In genomic region chr1:135918644-135919407, GRCm38 (mm10) we compare ENCODE assay signal across 9 mouse cellular contexts. TPM values are rescaled to one million over a fixed set of nuclear protein-coding genes. Genes with fewer than 3 reads are reported as not detected.
DNase-seq lines count a peak whose midpoint lies in the region; ATAC-seq and TF ChIP-seq lines count a peak whose summit lies in the region.
"Had no signal": no experiment of that assay in that cellular context is flagged by ENCODE, and none has a peak within 500 bp of the region (broad histone marks: within the 10 kb centered on the region; RNA-seq: fewer than 3 reads in every experiment).

Gene Pkp1 (minus strand): TSS chr1:135919207.

- H3K4me2 ChIP-seq in kidney, embryonic 15.5 days = peak within 1 kb of the TSS; percentile 61
- H3K4me2 ChIP-seq in hindbrain, postnatal 0 days (ENCODE audit: low read depth, low read length) = peak within 1 kb of the TSS; percentile 42
- peak within 1 kb of the TSS; percentile 99 for H3K4me2 ChIP-seq in myocyte (ENCODE audit: low read depth)

- peaks cover 10% of the 10 kb centered on the region; the same call in 1 of the 2 replicates for H3K4me1 ChIP-seq in kidney, embryonic 15.5 days
- no peaks in the 10 kb centered on the region for H3K4me1 ChIP-seq in hindbrain, postnatal 0 days (ENCODE audit: insufficient read depth, low read length)

- 1% methylated on average over 66 of the region's 67 CpGs for WGBS in kidney, embryonic 15.5 days
- WGBS in hindbrain, postnatal 0 days = under 1% methylated on average over 59 of the region's 67 CpGs

- H3K9me3 ChIP-seq in kidney, embryonic 15.5 days (replicated peaks) = no peaks in the 10 kb centered on the region
- H3K9me3 ChIP-seq in hindbrain, postnatal 0 days (ENCODE audit: low read length) = no peaks in the 10 kb centered on the region

- H3ac ChIP-seq in myocyte (ENCODE audit: control insufficient read depth, insufficient read length) = peak within 1 kb of the TSS; percentile 65

- H3K27me3 ChIP-seq in kidney, embryonic 15.5 days = peaks cover 94% of the 10 kb centered on the region
- H3K27me3 ChIP-seq in hindbrain, postnatal 0 days (ENCODE audit: insufficient read depth, low read length) = peaks cover 38% of the 10 kb centered on the region
- no peaks in the 10 kb centered on the region for H3K27me3 ChIP-seq in myocyte (ENCODE audit: control insufficient read depth, insufficient read depth, insufficient read length)

- no peak for DNase-seq in kidney, adult 18-20 months
- DNase-seq in hindbrain, postnatal 0 days (ENCODE audit: low spot score) = no peak
- DNase-seq in frontal cortex, postnatal 36 days (ENCODE audit: low spot score in 2 of 2) = no peak
- DNase-seq in frontal cortex, adult 2 months (ENCODE audit: extremely low spot score in 1 of 2, low spot score in 1 of 2) = no peak
- DNase-seq in cerebellum, postnatal 36 days = no peak

- peak within 1 kb of the TSS; percentile 14; the same call in 1 of the 2 replicates for H3K9ac ChIP-seq in kidney, embryonic 15.5 days
- H3K9ac ChIP-seq in hindbrain, postnatal 0 days (replicated peaks; ENCODE audit: low read length) = no peak within 1 kb of the TSS

- TF ChIP-seq POLR2A in myocyte (IDR thresholded peaks at IDR 0.05; ENCODE audit: insufficient read length, low read depth) = peak; percentile 97

- ATAC-seq in kidney, embryonic 15.5 days (replicated peaks; ENCODE audit: low FRiP score) = peak; percentile 70; the same call in 1 of the 2 replicates
- ATAC-seq in common myeloid progenitor, adult 5-6 weeks (replicated peaks; ENCODE audit: low read depth, poor library complexity, severe bottlenecking) = peak; percentile 36; the same call in 1 of the 2 replicates
- ATAC-seq in hindbrain, postnatal 0 days = peak; percentile 58
- ATAC-seq: Patski had no signal

- H3K36me3 ChIP-seq in kidney, embryonic 15.5 days = no peaks in the 10 kb centered on the region
- no peaks in the 10 kb centered on the region for H3K36me3 ChIP-seq in hindbrain, postnatal 0 days (ENCODE audit: insufficient read depth, low read length)
- H3K36me3 ChIP-seq in myocyte (ENCODE audit: control insufficient read depth, insufficient read depth) = peaks cover 9% of the 10 kb centered on the region

- TF ChIP-seq CTCF in hindbrain, postnatal 0 days (IDR thresholded peaks at IDR 0.05; ENCODE audit: low read depth) = no peak

- H3K4me3 ChIP-seq in kidney, embryonic 15.5 days (replicated peaks) = peak within 1 kb of the TSS; percentile 36
- peak within 1 kb of the TSS; percentile 24 for H3K4me3 ChIP-seq in hindbrain, postnatal 0 days (ENCODE audit: low read length)
- H3K4me3 ChIP-seq in myocyte = peak within 1 kb of the TSS; percentile 85

- H3K27ac ChIP-seq in kidney, embryonic 15.5 days = no peak within 1 kb of the TSS
- no peak within 1 kb of the TSS for H3K27ac ChIP-seq in hindbrain, postnatal 0 days

- peaks cover 48% of the 10 kb centered on the region for H3K79me2 ChIP-seq in myocyte (ENCODE audit: control insufficient read depth, insufficient read depth)

TF ChIP-seq in myocyte, 11 proteins besides CTCF, POLR2A, EP300 and RAD21:
- TF ChIP-seq POLR2AphosphoS2 (IDR thresholded peaks at IDR 0.05; ENCODE audit: insufficient read length, low read depth) (peak; percentile 98), MYOG (IDR thresholded peaks at IDR 0.05; ENCODE audit: control insufficient read depth in 1 of 3, insufficient read depth in 1 of 3, insufficient read length in 2 of 3, low read depth in 2 of 3) (peak in 1 of 3 experiments; percentile 69), MYOD1 (IDR thresholded peaks at IDR 0.05; ENCODE audit: control insufficient read depth in 1 of 3, insufficient read length in 2 of 3, low read depth in 2 of 3) (peak in 1 of 3 experiments; percentile 52), REST (IDR thresholded peaks at IDR 0.05; ENCODE audit: insufficient read depth, insufficient read length) (no peak)

RNA-seq across cellular contexts. Expression of gene Pkp1, which starts in this region (rescaled TPM):
- 0.35 and 0.57 TPM in 2 replicates for polyA plus RNA-seq in kidney, embryonic 15.5 days (2015; fragmentation: Nextera tagmentation; extraction: Ambion mirVana)
- total RNA-seq in common myeloid progenitor, adult 5-6 weeks (2017) = not detected in 2 replicates
- 0.25 and 0.58 TPM in 2 replicates for total RNA-seq in hindbrain, postnatal 0 days (2014; rRNA removed)
- polyA plus RNA-seq in hindbrain, postnatal 0 days (2015; fragmentation: Nextera tagmentation; extraction: Ambion mirVana) = 0.09 and 0.14 TPM in 2 replicates
- polyA plus RNA-seq in myocyte (2012; fragmentation: generic; extraction: Trizol) = 74.8 TPM
- polyA plus RNA-seq in frontal cortex, adult 2 months (2012; rRNA removed) = 0.24 and 0.40 TPM in 2 replicates

Comparison
In these comparisons a context has a peak if more than half of its experiments do, and no peak if none do; other contexts are left out.
1. RNA of gene Pkp1 (polyA plus RNA-seq): 74.8 TPM in myocyte (single experiment); 0.35 to 0.57 TPM in kidney, embryonic 15.5 days, 0.24 to 0.40 TPM in frontal cortex, adult 2 months and 0.09 to 0.14 TPM in hindbrain, postnatal 0 days; every median in the first group is over 10 times any median in the second.
2. Peak in ATAC-seq, H3K4me3 ChIP-seq, H3K9ac ChIP-seq and H3K4me2 ChIP-seq in kidney, embryonic 15.5 days; RNA of the gene not detected or under 1 TPM.
3. Peak in ATAC-seq in common myeloid progenitor, adult 5-6 weeks; RNA of the gene not detected or under 1 TPM.
4. Peak in ATAC-seq, H3K4me3 ChIP-seq and H3K4me2 ChIP-seq in hindbrain, postnatal 0 days; RNA of the gene not detected or under 1 TPM.
5. H3K4me2 ChIP-seq: peak in every context shown above with its lines; median percentile 99 in myocyte; 61 in kidney, embryonic 15.5 days; 42 in hindbrain, postnatal 0 days.
6. H3K4me3 ChIP-seq: peak in every context shown above with its lines; median percentile 85 in myocyte; 36 in kidney, embryonic 15.5 days; 24 in hindbrain, postnatal 0 days.
7. Peak in every context shown above with its lines, with median percentiles within 50 percentile points of each other: ATAC-seq.